ENCODE assay signal across 14 mouse cellular contexts in the genomic region with DNA sequence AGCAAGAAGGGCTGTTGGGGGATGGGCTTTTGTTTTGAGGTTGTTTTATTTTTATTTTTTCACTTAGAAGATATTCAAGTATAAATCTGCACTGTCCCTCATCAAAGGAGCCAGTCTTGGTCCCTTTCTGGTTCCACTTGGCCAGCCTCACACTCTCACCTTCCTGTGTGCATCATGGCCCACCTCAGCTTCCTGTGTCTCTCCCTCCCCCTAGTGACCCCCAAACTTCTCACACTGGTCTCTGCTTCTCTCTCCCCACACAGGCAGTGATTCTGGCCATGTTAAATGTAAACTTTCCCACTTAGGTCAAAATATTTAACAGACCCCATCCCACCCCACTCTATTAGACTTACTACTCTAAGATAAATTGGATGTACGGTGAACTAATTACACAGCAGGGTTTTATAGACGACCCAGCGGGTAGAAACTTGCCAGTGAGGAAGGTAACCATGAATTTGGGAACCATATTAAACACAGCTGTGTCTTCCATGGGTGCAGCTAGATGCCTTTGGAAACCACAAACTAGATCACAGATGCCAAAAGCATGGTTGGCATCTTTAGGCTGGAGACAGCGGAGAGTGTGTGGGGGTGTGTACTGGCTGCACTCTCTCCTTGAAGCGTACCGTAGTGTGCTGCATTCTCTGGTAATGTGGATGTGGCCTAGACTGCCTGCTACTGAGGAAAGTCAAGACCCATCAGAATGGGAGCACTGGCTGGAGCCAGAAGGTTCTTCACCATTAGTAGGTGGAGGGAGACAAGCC. TPM values are rescaled to one million over a fixed set of nuclear protein-coding genes. Genes with fewer than 3 reads are reported as not detected.
DNase-seq lines count a peak whose midpoint lies in the region; ATAC-seq lines count a peak whose summit lies in the region.
"Had no signal": no experiment of that assay in that cellular context is flagged by ENCODE, and none has a peak within 500 bp of the region (broad histone marks: within the 10 kb centered on the region; RNA-seq: fewer than 3 reads in every experiment).

No protein-coding gene starts in this region.

- H3K36me3 ChIP-seq in kidney, embryonic 16.5 days (ENCODE audit: insufficient read depth, low read length), result no peaks in the 10 kb centered on the region
- no peaks in the 10 kb centered on the region for H3K36me3 ChIP-seq in stomach, embryonic 15.5 days
- H3K36me3 ChIP-seq: forebrain, embryonic 15.5 days; G1E; neural tube, embryonic 15.5 days had no signal

- 0 out of 2 replicates have a peak overlapping the region, but pooled peaks have one; percentile 55 for H3K27ac ChIP-seq in kidney, embryonic 16.5 days (ENCODE audit: low read length)
- peak overlapping the region; percentile 76 for H3K27ac ChIP-seq in stomach, embryonic 15.5 days
- H3K27ac ChIP-seq: forebrain, embryonic 15.5 days; hindbrain, embryonic 14.5 days; neural tube, embryonic 15.5 days had no signal

- no peak for ATAC-seq in kidney, embryonic 16.5 days (ENCODE audit: low FRiP score, low TSS enrichment)
- no peak for ATAC-seq in stomach, embryonic 15.5 days (ENCODE audit: insufficient read depth, low FRiP score, low read depth)
- ATAC-seq in erythroid progenitor cell, adult 5-6 weeks (replicated peaks; ENCODE audit: low FRiP score, poor library complexity, severe bottlenecking), result no peak
- ATAC-seq: forebrain, embryonic 15.5 days had no signal

- H3K4me2 ChIP-seq in kidney, embryonic 16.5 days (replicated peaks; ENCODE audit: low read depth, low read length), result no peak overlapping the region
- H3K4me2 ChIP-seq in stomach, embryonic 15.5 days, result no peak overlapping the region
- H3K4me2 ChIP-seq: forebrain, embryonic 15.5 days; hindbrain, embryonic 14.5 days; liver, embryonic 11.5 days; midbrain, embryonic 11.5 days; neural tube, embryonic 15.5 days had no signal

- H3K9me3 ChIP-seq in kidney, embryonic 16.5 days (ENCODE audit: low read length), result no peaks in the 10 kb centered on the region
- no peaks in the 10 kb centered on the region for H3K9me3 ChIP-seq in stomach, embryonic 15.5 days
- H3K9me3 ChIP-seq: forebrain, embryonic 15.5 days; G1E; neural tube, embryonic 15.5 days had no signal

- 89% methylated on average over 6 of the region's 6 CpGs for WGBS in kidney, embryonic 16.5 days
- 76% methylated on average over 6 of the region's 6 CpGs for WGBS in stomach, embryonic 15.5 days

- no peaks in the 10 kb centered on the region for H3K4me1 ChIP-seq in kidney, embryonic 16.5 days (ENCODE audit: insufficient read depth, low read length)
- 0 out of 2 replicates have a peak, but pooled peaks cover 7% of the 10 kb centered on the region for H3K4me1 ChIP-seq in stomach, embryonic 15.5 days
- H3K4me1 ChIP-seq: neural tube, embryonic 15.5 days had no signal

- DNase-seq in kidney, adult 8-10 months, result no peak
- DNase-seq in brain, adult 2 months (ENCODE audit: low read depth, low spot score), result peak; percentile 55
- peak; percentile 12 for DNase-seq in induced T-regulatory cell, adult 2 months (ENCODE audit: low read depth)
- DNase-seq in urinary bladder, adult 18-20 months (ENCODE audit: low spot score in 2 of 2), result no peak

- no peak overlapping the region for H3K4me3 ChIP-seq in kidney, embryonic 16.5 days (ENCODE audit: low read length)
- no peak overlapping the region for H3K4me3 ChIP-seq in stomach, embryonic 15.5 days (replicated peaks)
- H3K4me3 ChIP-seq: erythroblast, embryonic 14.5 days; forebrain, embryonic 15.5 days; neural tube, embryonic 15.5 days had no signal

- H3K9ac ChIP-seq in kidney, embryonic 16.5 days (replicated peaks; ENCODE audit: low read length), result no peak overlapping the region
- no peak overlapping the region for H3K9ac ChIP-seq in stomach, embryonic 15.5 days
- H3K9ac ChIP-seq: forebrain, embryonic 15.5 days; hindbrain, embryonic 14.5 days; neural tube, embryonic 15.5 days had no signal

- H3K27me3 ChIP-seq in kidney, embryonic 16.5 days (ENCODE audit: insufficient read depth, low read length), result no peaks in the 10 kb centered on the region
- no peaks in the 10 kb centered on the region for H3K27me3 ChIP-seq in stomach, embryonic 15.5 days (replicated peaks)
- H3K27me3 ChIP-seq: forebrain, embryonic 15.5 days; neural tube, embryonic 15.5 days had no signal

RNA-seq across cellular contexts. Expression of a gene that starts 55.7 kb away (rescaled TPM):
- 142 and 145 TPM in 2 replicates for polyA plus RNA-seq in kidney, embryonic 16.5 days (2015; fragmentation: Nextera tagmentation; extraction: Ambion mirVana)
- 162 and 165 TPM in 2 replicates for polyA plus RNA-seq in stomach, embryonic 15.5 days (2015; fragmentation: Nextera tagmentation; extraction: Ambion mirVana)
- 32.1 and 35.6 TPM in 2 replicates for total RNA-seq in erythroid progenitor cell, adult 5-6 weeks (2015; ENCODE audit: low replicate concordance)
- total RNA-seq in erythroid progenitor cell, adult 5-6 weeks (2017; ENCODE audit: low replicate concordance), result 24.4 and 27.0 TPM in 2 replicates

Comparison
In these comparisons a context has a peak if more than half of its experiments do, and no peak if none do; other contexts are left out.
1. DNase-seq: peak in brain, adult 2 months (single experiment) and induced T-regulatory cell, adult 2 months (single experiment); none in kidney, adult 8-10 months (0 of 2) and urinary bladder, adult 18-20 months (0 of 2).